Mouse (Mus musculus): ENCODE data around the gene Tcaf3. TPM values are rescaled to one million over a fixed set of nuclear protein-coding genes. Genes with fewer than 3 reads are reported as not detected.

Tcaf3 gene
- total and polyA plus RNA-seq, 3 experiments: not detected

DNA sequence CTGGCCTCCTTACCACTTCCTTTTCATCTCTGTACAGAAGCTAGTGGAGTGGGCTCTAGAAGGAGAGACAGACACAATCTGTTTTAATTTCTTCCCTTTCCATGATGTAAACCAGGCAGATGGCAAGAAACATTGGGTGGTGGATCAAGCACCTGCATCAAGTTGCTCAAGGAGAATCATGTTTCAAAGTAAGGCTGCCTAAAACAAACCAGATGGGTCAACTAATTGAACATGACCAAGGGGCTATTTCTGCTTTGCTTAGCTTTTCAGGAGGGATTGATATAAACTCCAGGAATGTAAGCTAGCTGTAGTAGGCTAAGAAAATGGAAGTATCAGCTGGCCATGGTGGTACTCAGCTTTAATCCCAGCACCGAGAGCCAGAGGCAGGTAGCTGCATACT is 56.8 kb downstream of the Tcaf3 start:
- H3K4me3 ChIP-seq (replicated peaks in 1 of 3; ENCODE audit: low read depth in 2 of 3, low read length in 2 of 3, poor library complexity in 1 of 3): no peak overlapping the region
- H3K4me1 ChIP-seq (ENCODE audit: control insufficient read depth in 1 of 2, insufficient read depth in 2 of 2): no peaks in the 10 kb centered on the region
- H3K27me3 ChIP-seq (replicated peaks): no peaks in the 10 kb centered on the region
- H3K36me3 ChIP-seq (replicated peaks in 1 of 2; ENCODE audit: control insufficient read depth in 1 of 2, insufficient read depth in 1 of 2, low read length in 1 of 2): no peaks in the 10 kb centered on the region
- dilution Hi-C loops (cut with MboI; ENCODE audit: extremely low pct_ligation_motif_present, extremely low pct_unique_long_range_greater_than_20kb, low sequenced_read_pairs) (no loop called here), in situ Hi-C loops (cut with MboI; ENCODE audit: low pct_ligation_motif_present, low pct_unique_long_range_greater_than_20kb, low sequenced_read_pairs) (no loop called here)
- H3K4me2 ChIP-seq (ENCODE audit: insufficient read depth, low read depth, poor library complexity, severe bottlenecking): no peak overlapping the region
- no peak overlapping the region for H3K9ac ChIP-seq (ENCODE audit: insufficient read depth, low read depth)
- H3K9me3 ChIP-seq (replicated peaks; ENCODE audit: low read length): no peaks in the 10 kb centered on the region
- H3K27ac ChIP-seq (ENCODE audit: insufficient read depth, low read depth): no peak overlapping the region
- TF ChIP-seq TBP (conservative IDR thresholded peaks at IDR 0.05; ENCODE audit: low read depth, low read length) (no peak), SIN3A (IDR thresholded peaks at IDR 0.05; ENCODE audit: low read length) (no peak)
- no peak for DNase-seq (ENCODE audit: extremely low read depth)
- H3K79me2 ChIP-seq (replicated peaks; ENCODE audit: control insufficient read depth, extremely low read depth, insufficient read depth, poor library complexity, severe bottlenecking): no peaks in the 10 kb centered on the region

- in situ Hi-C loops (cut with MboI; ENCODE audit: low pct_ligation_motif_present, low pct_unique_long_range_greater_than_20kb, low sequenced_read_pairs) (no loop called here), dilution Hi-C loops (cut with MboI; ENCODE audit: extremely low pct_ligation_motif_present, extremely low pct_unique_long_range_greater_than_20kb, low sequenced_read_pairs) (no loop called here)
- no peak overlapping the region for H3K4me2 ChIP-seq (ENCODE audit: insufficient read depth, low read depth, poor library complexity, severe bottlenecking)
- no peaks in the 10 kb centered on the region for H3K79me2 ChIP-seq (replicated peaks; ENCODE audit: control insufficient read depth, extremely low read depth, insufficient read depth, poor library complexity, severe bottlenecking)
- no peaks in the 10 kb centered on the region for H3K27me3 ChIP-seq (replicated peaks)
- no peaks in the 10 kb centered on the region for H3K9me3 ChIP-seq (replicated peaks; ENCODE audit: low read length)
- H3K27ac ChIP-seq (ENCODE audit: insufficient read depth, low read depth): no peak overlapping the region
- H3K4me3 ChIP-seq (replicated peaks in 1 of 3; ENCODE audit: low read depth in 2 of 3, low read length in 2 of 3, poor library complexity in 1 of 3): no peak overlapping the region
- H3K9ac ChIP-seq (ENCODE audit: insufficient read depth, low read depth): no peak overlapping the region
- no peaks in the 10 kb centered on the region for H3K36me3 ChIP-seq (replicated peaks in 1 of 2; ENCODE audit: control insufficient read depth in 1 of 2, insufficient read depth in 1 of 2, low read length in 1 of 2)
- DNase-seq (ENCODE audit: extremely low read depth): no peak
- TF ChIP-seq NELFE (IDR thresholded peaks at IDR 0.05; ENCODE audit: low read depth, low read length) (no peak), UBTF (IDR thresholded peaks at IDR 0.05; ENCODE audit: low read depth, low read length) (no peak), MAX (IDR thresholded peaks at IDR 0.05; ENCODE audit: low read length) (no peak), NRF1 (IDR thresholded peaks at IDR 0.05; ENCODE audit: low read depth, low read length) (no peak), USF2 (conservative IDR thresholded peaks at IDR 0.05; ENCODE audit: low read depth, low read length) (no peak), POLR2AphosphoS2 (IDR thresholded peaks at IDR 0.05; ENCODE audit: low read depth, low read length) (no peak), KAT2A (IDR thresholded peaks at IDR 0.05; ENCODE audit: insufficient replicate concordance, low read length) (no peak), SIN3A (IDR thresholded peaks at IDR 0.05; ENCODE audit: low read length) (no peak), PAX5 (IDR thresholded peaks at IDR 0.05; ENCODE audit: low read length) (no peak), ZNF384 (IDR thresholded peaks at IDR 0.05; ENCODE audit: low read depth, low read length) (no peak), ZC3H11A (IDR thresholded peaks at IDR 0.05; ENCODE audit: low read depth, low read length) (no peak), MAFK (IDR thresholded peaks at IDR 0.05; ENCODE audit: insufficient replicate concordance, low read length) (no peak), ZMIZ1 (IDR thresholded peaks at IDR 0.05; ENCODE audit: low read depth, low read length) (no peak), TBP (conservative IDR thresholded peaks at IDR 0.05; ENCODE audit: low read depth, low read length) (no peak), POLR2A (IDR thresholded peaks at IDR 0.05; ENCODE audit: low read depth, low read length) (no peak), MEF2A (IDR thresholded peaks at IDR 0.05; ENCODE audit: borderline replicate concordance, low read depth, low read length) (no peak), E2F4 (IDR thresholded peaks at IDR 0.05; ENCODE audit: insufficient replicate concordance, low read depth, low read length) (no peak), USF1 (IDR thresholded peaks at IDR 0.05; ENCODE audit: low read depth, low read length) (no peak), TCF12 (IDR thresholded peaks at IDR 0.05; ENCODE audit: low read depth, low read length) (no peak), CTCF (conservative IDR thresholded peaks at IDR 0.05 in 1 of 2, IDR thresholded peaks at IDR 0.05 in 1 of 2; ENCODE audit: low read depth in 2 of 2, low read length in 2 of 2) (no peak)
- H3K4me1 ChIP-seq (ENCODE audit: control insufficient read depth in 1 of 2, insufficient read depth in 2 of 2): no peaks in the 10 kb centered on the region
Observed at GRCm38 (mm10) chr6:42539711-42540110, 57.8 kb downstream of the Tcaf3 start.

Other genes with a start within 250 kb of the Tcaf3 start
- gene Zyx, start 248.1 kb downstream of the Tcaf3 start, total RNA-seq (2012; rRNA removed): 1.8 and 2.2 TPM in 2 replicates
- gene Zyx, start 248.1 kb downstream of the Tcaf3 start, total RNA-seq (2014; rRNA removed): 0.86 and 1.1 TPM in 2 replicates
- gene Zyx, start 248.1 kb downstream of the Tcaf3 start, polyA plus RNA-seq (2012; ENCODE audit: insufficient read length, low read depth): 8.0 and 11.4 TPM in 2 replicates
- gene Epha1, start 224.4 kb downstream of the Tcaf3 start, total RNA-seq (2012; rRNA removed): not detected in 2 replicates
- not detected in 2 replicates for gene Epha1, start 224.4 kb downstream of the Tcaf3 start, total RNA-seq (2014; rRNA removed)
- not detected in 2 replicates for gene Epha1, start 224.4 kb downstream of the Tcaf3 start, polyA plus RNA-seq (2012; ENCODE audit: insufficient read length, low read depth)
- not detected in 2 replicates for gene Tas2r143, start 197.5 kb downstream of the Tcaf3 start, total RNA-seq (2012; rRNA removed)
- not detected in 2 replicates for gene Tas2r143, start 197.5 kb downstream of the Tcaf3 start, total RNA-seq (2014; rRNA removed)
- not detected in 2 replicates for gene Tas2r143, start 197.5 kb downstream of the Tcaf3 start, polyA plus RNA-seq (2012; ENCODE audit: insufficient read length, low read depth)
- not detected in 2 replicates for gene Tas2r135, start 192.3 kb downstream of the Tcaf3 start, total RNA-seq (2012; rRNA removed)
- not detected in 2 replicates for gene Tas2r135, start 192.3 kb downstream of the Tcaf3 start, total RNA-seq (2014; rRNA removed)
- gene Tas2r135, start 192.3 kb downstream of the Tcaf3 start, polyA plus RNA-seq (2012; ENCODE audit: insufficient read length, low read depth): not detected in 2 replicates
- gene Tas2r126, start 163.2 kb downstream of the Tcaf3 start, total RNA-seq (2012; rRNA removed): not detected in 2 replicates
- not detected in 2 replicates for gene Tas2r126, start 163.2 kb downstream of the Tcaf3 start, total RNA-seq (2014; rRNA removed)
- gene Tas2r126, start 163.2 kb downstream of the Tcaf3 start, polyA plus RNA-seq (2012; ENCODE audit: insufficient read length, low read depth): not detected in 2 replicates
- gene Olfr458, start 132.5 kb downstream of the Tcaf3 start, total RNA-seq (2012; rRNA removed): not detected in 2 replicates
- not detected in 2 replicates for gene Olfr458, start 132.5 kb downstream of the Tcaf3 start, total RNA-seq (2014; rRNA removed)
- not detected in 2 replicates for gene Olfr458, start 132.5 kb downstream of the Tcaf3 start, polyA plus RNA-seq (2012; ENCODE audit: insufficient read length, low read depth)
- gene Olfr457, start 121.4 kb downstream of the Tcaf3 start, total RNA-seq (2012; rRNA removed): not detected in 2 replicates
- not detected in 2 replicates for gene Olfr457, start 121.4 kb downstream of the Tcaf3 start, total RNA-seq (2014; rRNA removed)
- not detected in 2 replicates for gene Olfr457, start 121.4 kb downstream of the Tcaf3 start, polyA plus RNA-seq (2012; ENCODE audit: insufficient read length, low read depth)
- not detected in 2 replicates for gene Olfr456, start 110.5 kb downstream of the Tcaf3 start, total RNA-seq (2012; rRNA removed)
- gene Olfr456, start 110.5 kb downstream of the Tcaf3 start, total RNA-seq (2014; rRNA removed): not detected in 2 replicates
- gene Olfr456, start 110.5 kb downstream of the Tcaf3 start, polyA plus RNA-seq (2012; ENCODE audit: insufficient read length, low read depth): not detected in 2 replicates
- gene Olfr455, start 50.1 kb downstream of the Tcaf3 start, total RNA-seq (2012; rRNA removed): not detected in 2 replicates
- gene Olfr455, start 50.1 kb downstream of the Tcaf3 start, total RNA-seq (2014; rRNA removed): not detected in 2 replicates
- gene Olfr455, start 50.1 kb downstream of the Tcaf3 start, polyA plus RNA-seq (2012; ENCODE audit: insufficient read length, low read depth): not detected in 2 replicates
- gene Tcaf2, start 47.6 kb upstream of the Tcaf3 start, total RNA-seq (2012; rRNA removed): not detected in 2 replicates
- not detected in 2 replicates for gene Tcaf2, start 47.6 kb upstream of the Tcaf3 start, total RNA-seq (2014; rRNA removed)
- gene Tcaf2, start 47.6 kb upstream of the Tcaf3 start, polyA plus RNA-seq (2012; ENCODE audit: insufficient read length, low read depth): not detected in 2 replicates
- gene Tcaf1, start 112.4 kb upstream of the Tcaf3 start, total RNA-seq (2012; rRNA removed): not detected in 2 replicates
- gene Tcaf1, start 112.4 kb upstream of the Tcaf3 start, total RNA-seq (2014; rRNA removed): not detected in 2 replicates
- not detected in 2 replicates for gene Tcaf1, start 112.4 kb upstream of the Tcaf3 start, polyA plus RNA-seq (2012; ENCODE audit: insufficient read length, low read depth)
- not detected in 2 replicates for gene Olfr453, start 141.7 kb upstream of the Tcaf3 start, total RNA-seq (2012; rRNA removed)
- not detected in 2 replicates for gene Olfr453, start 141.7 kb upstream of the Tcaf3 start, total RNA-seq (2014; rRNA removed)
- not detected in 2 replicates for gene Olfr453, start 141.7 kb upstream of the Tcaf3 start, polyA plus RNA-seq (2012; ENCODE audit: insufficient read length, low read depth)
- not detected in 2 replicates for gene Olfr38, start 158.7 kb upstream of the Tcaf3 start, total RNA-seq (2012; rRNA removed)
- not detected in 2 replicates for gene Olfr38, start 158.7 kb upstream of the Tcaf3 start, total RNA-seq (2014; rRNA removed)
- not detected in 2 replicates for gene Olfr38, start 158.7 kb upstream of the Tcaf3 start, polyA plus RNA-seq (2012; ENCODE audit: insufficient read length, low read depth)
- not detected in 2 replicates for gene Olfr452, start 187.4 kb upstream of the Tcaf3 start, total RNA-seq (2012; rRNA removed)
- not detected in 2 replicates for gene Olfr452, start 187.4 kb upstream of the Tcaf3 start, total RNA-seq (2014; rRNA removed)
- not detected in 2 replicates for gene Olfr452, start 187.4 kb upstream of the Tcaf3 start, polyA plus RNA-seq (2012; ENCODE audit: insufficient read length, low read depth)
- not detected in 2 replicates for gene Olfr450, start 214.2 kb upstream of the Tcaf3 start, total RNA-seq (2012; rRNA removed)
- not detected in 2 replicates for gene Olfr450, start 214.2 kb upstream of the Tcaf3 start, total RNA-seq (2014; rRNA removed)
- not detected in 2 replicates for gene Olfr450, start 214.2 kb upstream of the Tcaf3 start, polyA plus RNA-seq (2012; ENCODE audit: insufficient read length, low read depth)
- not detected in 2 replicates for gene Olfr449, start 236.7 kb upstream of the Tcaf3 start, total RNA-seq (2012; rRNA removed)
- gene Olfr449, start 236.7 kb upstream of the Tcaf3 start, total RNA-seq (2014; rRNA removed): not detected in 2 replicates
- gene Olfr449, start 236.7 kb upstream of the Tcaf3 start, polyA plus RNA-seq (2012; ENCODE audit: insufficient read length, low read depth): not detected in 2 replicates

Measured in CH12.LX (cell line).